Mouse (Mus musculus) testis, adult 2 months (tissue): ENCODE data around the gene Map7d3. TPM values are rescaled to one million over a fixed set of nuclear protein-coding genes. Genes with fewer than 3 reads are reported as not detected.

ENCODE experiments used
- H3K27ac ChIP-seq: fragments of 200-500 bp; 2 replicates; pipeline ENCODE4 v1.5.1; 2012; ENCODE audit warnings: low read depth, low read length; ENCODE audit not compliant: control insufficient read depth, insufficient read depth
- H3K27me3 ChIP-seq: fragments of 200-500 bp; 2 replicates; pipeline ENCODE4 v1.6.1; 2012; ENCODE audit warnings: mild to moderate bottlenecking, low read length, moderate library complexity; ENCODE audit not compliant: control insufficient read depth, insufficient read depth
- H3K36me3 ChIP-seq: fragments of 200-500 bp; 2 replicates; pipeline ENCODE4 v1.6.1; 2012; ENCODE audit warnings: mild to moderate bottlenecking, low read length; ENCODE audit not compliant: control insufficient read depth, insufficient read depth
- H3K4me1 ChIP-seq: fragments of 200-500 bp; 2 replicates; pipeline ENCODE4 v1.6.1; 2012; ENCODE audit warnings: low read length; ENCODE audit not compliant: control insufficient read depth, insufficient read depth
- H3K4me3 ChIP-seq: fragments of 200-500 bp; 2 replicates; pipeline ENCODE4 v1.5.1; 2012; ENCODE audit warnings: low read depth, mild to moderate bottlenecking, low read length, moderate library complexity, mixed read lengths; ENCODE audit not compliant: control insufficient read depth
- CTCF ChIP-seq: fragments of 200-500 bp; IDR thresholded peaks from 2 replicates; pipeline ENCODE4 v1.5.1; 2012; ENCODE audit warnings: low read depth, mild to moderate bottlenecking, inconsistent platforms, low read length, moderate library complexity; ENCODE audit not compliant: control insufficient read depth, insufficient read depth, insufficient replicate concordance
- POLR2A ChIP-seq: fragments of 200-500 bp; IDR thresholded peaks from 2 replicates; pipeline ENCODE4 v1.6.1; 2012; ENCODE audit warnings: low read depth, mild to moderate bottlenecking, inconsistent platforms, low read length, moderate library complexity; ENCODE audit not compliant: control insufficient read depth
- polyA plus RNA-seq: library from polyadenylated mRNA; depleted of rRNA; stranded (reverse); fragments of >200 nt; gene quantifications from 2 replicates; pipeline ENCODE4 v1.2.3, GENCODE M21; 2012

Map7d3 gene
- polyA plus RNA-seq, 1 experiment = 2.2 TPM

GRCm38 (mm10) chrX:56790591-56790990 lies 31.5 kb downstream of the Map7d3 start:
- no peak overlapping the region for H3K4me3 ChIP-seq
- H3K4me1 ChIP-seq = no peaks in the 10 kb centered on the region
- H3K27ac ChIP-seq = no peak overlapping the region
- no peaks in the 10 kb centered on the region for H3K27me3 ChIP-seq
- H3K36me3 ChIP-seq = no peaks in the 10 kb centered on the region
- TF ChIP-seq POLR2A = no peak
- no peak for TF ChIP-seq CTCF

DNA sequence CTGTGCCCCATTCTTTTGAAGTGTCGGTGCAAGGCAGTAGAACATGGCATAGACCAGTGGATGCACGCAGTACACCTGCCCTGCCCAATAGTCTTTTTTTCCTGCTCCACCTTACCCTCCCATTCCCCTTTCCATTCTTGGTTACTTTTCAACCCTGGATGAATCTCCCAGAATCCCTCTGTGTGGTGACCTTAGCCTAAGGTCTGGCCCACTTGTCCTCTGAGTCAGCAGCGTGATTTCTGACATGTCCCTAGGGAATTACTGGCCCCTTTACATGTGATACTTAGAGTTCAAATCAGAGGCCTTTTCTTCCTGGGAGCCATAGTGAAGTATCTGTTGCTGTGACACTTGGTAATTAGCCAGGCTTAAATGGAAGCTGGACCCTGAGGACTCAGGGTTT lies 34.6 kb downstream of the Map7d3 start:
- TF ChIP-seq POLR2A (no peak), CTCF (no peak)
- Histone ChIP-seq H3K27ac (no peak overlapping the region), H3K27me3 (no peaks in the 10 kb centered on the region), H3K4me1 (no peaks in the 10 kb centered on the region), H3K36me3 (no peaks in the 10 kb centered on the region), H3K4me3 (no peak overlapping the region)

GRCm38 (mm10) chrX:56786281-56787061 lies 35.7 kb downstream of the Map7d3 start:
- H3K4me1 ChIP-seq = no peaks in the 10 kb centered on the region
- no peak overlapping the region for H3K4me3 ChIP-seq
- no peaks in the 10 kb centered on the region for H3K27me3 ChIP-seq
- H3K36me3 ChIP-seq = no peaks in the 10 kb centered on the region
- no peak for TF ChIP-seq POLR2A
- TF ChIP-seq CTCF = no peak
- no peak overlapping the region for H3K27ac ChIP-seq

GRCm38 (mm10) chrX:56773329-56773728 lies 48.8 kb downstream of the Map7d3 start:
- Histone ChIP-seq H3K36me3 (no peaks in the 10 kb centered on the region), H3K4me3 (no peak overlapping the region), H3K27me3 (no peaks in the 10 kb centered on the region), H3K4me1 (no peaks in the 10 kb centered on the region), H3K27ac (no peak overlapping the region)
- TF ChIP-seq CTCF = no peak
- no peak for TF ChIP-seq POLR2A

GRCm38 (mm10) chrX:56771751-56772150 lies 50.4 kb downstream of the Map7d3 start:
- H3K36me3 ChIP-seq = no peaks in the 10 kb centered on the region
- TF ChIP-seq CTCF (no peak), POLR2A (no peak)
- no peak overlapping the region for H3K4me3 ChIP-seq
- H3K4me1 ChIP-seq = no peaks in the 10 kb centered on the region
- H3K27ac ChIP-seq = no peak overlapping the region
- no peaks in the 10 kb centered on the region for H3K27me3 ChIP-seq

GRCm38 (mm10) chrX:56769838-56770237 lies 52.3 kb downstream of the Map7d3 start:
- no peaks in the 10 kb centered on the region for H3K4me1 ChIP-seq
- TF ChIP-seq CTCF = no peak
- TF ChIP-seq POLR2A = no peak
- no peaks in the 10 kb centered on the region for H3K27me3 ChIP-seq
- H3K4me3 ChIP-seq = no peak overlapping the region
- no peaks in the 10 kb centered on the region for H3K36me3 ChIP-seq
- H3K27ac ChIP-seq = no peak overlapping the region

DNA sequence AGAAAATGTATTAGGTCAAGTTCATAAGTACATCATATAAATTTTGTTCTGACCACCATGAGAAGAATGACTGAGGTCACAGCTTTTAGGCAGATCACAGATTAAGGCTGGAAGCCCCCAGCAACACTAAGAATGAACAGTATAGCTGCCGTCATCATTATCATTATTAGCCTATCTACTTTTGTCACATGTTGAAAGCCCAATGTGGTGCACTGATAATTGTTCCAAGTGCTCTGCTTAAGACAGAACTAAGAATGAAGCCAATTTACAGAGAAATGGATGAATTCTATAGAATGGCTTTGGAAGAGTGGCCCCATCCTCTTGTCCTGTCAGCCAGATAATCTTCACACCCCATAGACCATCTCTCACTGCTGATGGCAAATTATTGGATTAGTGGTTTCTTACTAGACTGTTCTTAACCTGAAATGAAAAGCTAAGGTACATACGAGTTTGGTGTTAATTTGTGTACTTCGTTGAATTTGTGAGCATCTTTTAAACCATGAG lies 61.8 kb downstream of the Map7d3 start:
- Histone ChIP-seq H3K36me3 (no peaks in the 10 kb centered on the region), H3K4me1 (no peaks in the 10 kb centered on the region), H3K4me3 (no peak overlapping the region), H3K27me3 (no peaks in the 10 kb centered on the region), H3K27ac (no peak overlapping the region)
- TF ChIP-seq POLR2A (no peak), CTCF (no peak)

- Histone ChIP-seq H3K27me3 (no peaks in the 10 kb centered on the region), H3K36me3 (no peaks in the 10 kb centered on the region), H3K4me1 (no peaks in the 10 kb centered on the region), H3K4me3 (no peak overlapping the region), H3K27ac (no peak overlapping the region)
- TF ChIP-seq POLR2A (no peak), CTCF (no peak)
Observed at GRCm38 (mm10) chrX:56756352-56756751, 65.8 kb downstream of the Map7d3 start.
